Mouse (Mus musculus): ENCODE results near the gene Gprasp2. TPM values are rescaled to one million over a fixed set of nuclear protein-coding genes. Genes with fewer than 3 reads are reported as not detected.
"Not testable (repeated sequence)": the region's sequence is repeated elsewhere in the genome, so short reads cannot be mapped to it uniquely, and the experiment has no call there.

Gene Gprasp2
- polyA plus RNA-seq (2015; fragmentation: Nextera tagmentation; extraction: Ambion mirVana) = 21.8 and 22.6 TPM in 2 replicates

DNA sequence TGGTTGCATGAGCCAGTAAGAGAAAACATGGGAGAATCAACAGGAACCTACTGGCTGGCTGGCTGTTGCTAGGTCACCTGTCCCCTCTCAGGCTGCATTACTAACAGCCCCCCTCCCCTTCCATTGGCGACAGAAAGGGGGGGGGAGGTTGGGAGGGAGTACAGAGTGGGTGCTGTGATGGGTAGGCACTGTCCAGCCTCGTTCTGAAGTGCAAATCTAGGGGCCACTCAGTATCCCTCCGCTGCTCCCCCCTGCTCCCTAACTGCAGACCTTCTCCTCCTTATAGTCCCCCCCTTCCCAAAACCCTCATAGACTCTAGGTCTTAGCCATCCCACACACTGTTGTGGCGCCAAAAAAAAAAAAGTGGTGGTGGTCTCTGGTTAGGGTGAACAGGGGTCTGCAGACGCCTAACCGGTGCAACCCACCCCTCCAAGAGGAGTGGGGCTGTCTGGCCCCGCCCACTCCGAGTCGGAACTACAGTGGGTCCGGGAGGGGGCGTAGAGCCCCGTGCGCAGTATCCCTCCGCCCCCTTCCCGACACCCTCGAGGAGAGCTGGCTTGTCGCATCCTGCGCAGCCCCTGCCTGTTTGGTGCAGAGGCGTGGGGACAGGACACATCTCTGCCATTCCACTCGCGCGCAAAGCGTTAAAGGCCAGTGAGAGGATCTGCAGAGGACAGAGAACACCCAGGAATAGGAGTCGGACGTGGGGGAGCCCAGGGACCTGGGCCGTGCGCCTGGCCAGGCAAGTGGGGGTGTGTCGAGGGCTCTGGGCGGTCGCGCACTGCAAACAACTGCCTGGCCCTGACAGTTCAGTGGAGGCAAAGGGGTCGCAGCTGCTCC lies at the start of gene Gprasp2:
Gene Gprasp2 (plus strand): TSS at position 514 of the 840 bp plus-strand sequence.
- 0 out of 2 replicates have a peak, but pooled peaks have one; percentile 37 for ATAC-seq (ENCODE audit: extremely low read depth, insufficient number of reproducible peaks, low FRiP score, low TSS enrichment)

DNA sequence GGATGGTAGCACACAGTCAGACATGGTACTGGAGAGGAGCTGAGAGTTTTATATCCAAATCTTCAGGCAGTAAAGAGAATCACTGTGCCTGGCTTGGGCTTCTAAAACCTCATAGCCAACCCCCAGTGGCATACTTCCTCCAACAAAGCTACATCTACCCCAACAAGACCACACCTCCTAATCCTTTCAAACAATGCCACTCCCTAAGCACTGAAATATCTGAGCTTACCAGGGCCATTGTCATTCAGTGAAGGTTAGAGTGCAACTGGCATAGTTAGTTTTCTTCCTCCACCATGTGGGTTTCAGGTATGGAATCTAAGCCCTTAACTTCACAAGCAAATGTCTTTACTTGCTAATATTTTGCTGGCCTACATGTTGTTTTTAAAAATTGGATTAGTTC lies 47.3 kb upstream of the Gprasp2 start:
- no peak overlapping the region for H3K9ac ChIP-seq
- H3K4me2 ChIP-seq = no peak overlapping the region
- 0 out of 2 replicates have a peak, but pooled peaks cover 3% of the 10 kb centered on the region for H3K9me3 ChIP-seq
- no peaks in the 10 kb centered on the region for H3K27me3 ChIP-seq (replicated peaks)
- no peak overlapping the region for H3K27ac ChIP-seq (replicated peaks)
- H3K4me1 ChIP-seq = 0 out of 2 replicates have a peak, but pooled peaks cover 5% of the 10 kb centered on the region
- ATAC-seq (ENCODE audit: extremely low read depth, insufficient number of reproducible peaks, low FRiP score, low TSS enrichment) = no peak
- H3K36me3 ChIP-seq = no peaks in the 10 kb centered on the region
- H3K4me3 ChIP-seq = no peak overlapping the region

More for the DNA sequence above, at the start of gene Gprasp2:
- H3K27me3 ChIP-seq (replicated peaks); H3K9me3 ChIP-seq; H3K4me1 ChIP-seq; H3K27ac ChIP-seq (replicated peaks): not testable (repeated sequence)
- H3K36me3 ChIP-seq = peaks cover 12% of the 10 kb centered on the region
- H3K4me3 ChIP-seq = peak within 1 kb of the TSS; percentile 60
- H3K9ac ChIP-seq = peak within 1 kb of the TSS; percentile 81
- peak within 1 kb of the TSS; percentile 82 for H3K4me2 ChIP-seq
- 12% methylated on average over 28 of the region's 32 CpGs for WGBS

DNA sequence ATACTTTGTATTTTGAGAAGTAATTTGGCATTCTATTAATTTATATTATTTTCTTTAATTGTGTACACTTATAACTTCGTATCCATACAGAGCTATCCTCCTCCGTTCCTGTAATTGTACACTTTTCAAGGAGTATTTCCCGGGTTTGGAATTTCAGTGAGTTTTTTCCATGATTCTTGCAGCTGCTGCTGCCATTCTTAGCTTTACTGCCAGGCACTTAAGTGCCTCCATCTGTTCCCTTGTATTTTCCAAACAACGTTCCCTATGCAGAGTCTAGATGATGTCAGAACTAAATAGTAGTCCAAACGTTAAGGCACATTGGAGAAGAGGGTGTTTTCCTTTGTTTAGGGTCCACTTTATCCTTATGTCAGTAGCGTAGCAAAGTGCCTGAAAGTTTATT lies 46.5 kb upstream of the Gprasp2 start:
- ATAC-seq (ENCODE audit: extremely low read depth, insufficient number of reproducible peaks, low FRiP score, low TSS enrichment) = no peak
- no peak overlapping the region for H3K9ac ChIP-seq
- H3K27ac ChIP-seq (replicated peaks) = no peak overlapping the region
- H3K4me2 ChIP-seq = no peak overlapping the region
- H3K36me3 ChIP-seq = no peaks in the 10 kb centered on the region
- WGBS = 78% methylated on average over 6 of the region's 6 CpGs
- no peaks in the 10 kb centered on the region for H3K27me3 ChIP-seq (replicated peaks)
- H3K4me1 ChIP-seq = 0 out of 2 replicates have a peak, but pooled peaks cover 5% of the 10 kb centered on the region
- H3K9me3 ChIP-seq = 0 out of 2 replicates have a peak, but pooled peaks cover 3% of the 10 kb centered on the region
- H3K4me3 ChIP-seq = no peak overlapping the region

DNA sequence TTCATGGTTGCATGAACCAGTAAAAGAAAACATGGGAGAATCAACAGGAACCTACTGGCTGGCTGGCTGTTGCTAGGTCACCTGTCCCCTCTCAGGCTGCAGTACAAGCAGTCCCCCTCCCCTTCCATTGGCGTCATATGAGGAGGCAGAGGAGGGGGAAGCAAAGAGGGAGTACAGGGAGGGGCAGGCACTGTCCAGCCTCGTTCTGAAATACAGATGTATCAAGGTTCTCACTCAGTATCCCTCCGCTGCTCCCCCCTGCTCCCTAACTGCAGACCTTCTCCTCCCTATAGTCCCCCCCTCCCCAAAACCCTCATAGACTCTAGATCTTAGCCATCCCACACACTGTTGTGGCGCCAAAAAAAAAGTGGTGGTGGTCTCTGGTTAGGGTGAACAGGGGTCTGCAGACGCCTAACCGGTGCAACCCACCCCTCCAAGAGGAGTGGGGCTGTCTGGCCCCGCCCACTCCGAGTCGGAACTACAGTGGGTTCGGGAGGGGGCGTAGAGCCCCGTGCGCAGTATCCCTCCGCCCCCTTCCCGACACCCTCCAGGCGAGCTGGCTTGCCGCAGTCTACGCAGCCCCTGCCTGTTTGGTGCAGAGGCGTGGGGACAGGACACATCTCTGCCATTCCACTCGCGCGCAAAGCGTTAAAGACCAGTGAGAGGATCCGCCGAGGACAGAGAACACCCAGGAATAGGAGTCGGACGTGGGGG lies 43.1 kb upstream of the Gprasp2 start:
- not testable (repeated sequence) for H3K4me1 ChIP-seq; H3K27me3 ChIP-seq (replicated peaks); H3K9me3 ChIP-seq
- 12% methylated on average over 13 of the region's 27 CpGs for WGBS
- peak; percentile 78 for ATAC-seq (ENCODE audit: extremely low read depth, insufficient number of reproducible peaks, low FRiP score, low TSS enrichment)
- Histone ChIP-seq H3K27ac (replicated peaks) (0 out of 2 replicates have a peak overlapping the region, but pooled peaks have one; percentile 8), H3K4me3 (peak overlapping the region; percentile 68), H3K36me3 (peaks cover 21% of the 10 kb centered on the region), H3K4me2 (peak overlapping the region; percentile 71), H3K9ac (peak overlapping the region; percentile 85)

DNA sequence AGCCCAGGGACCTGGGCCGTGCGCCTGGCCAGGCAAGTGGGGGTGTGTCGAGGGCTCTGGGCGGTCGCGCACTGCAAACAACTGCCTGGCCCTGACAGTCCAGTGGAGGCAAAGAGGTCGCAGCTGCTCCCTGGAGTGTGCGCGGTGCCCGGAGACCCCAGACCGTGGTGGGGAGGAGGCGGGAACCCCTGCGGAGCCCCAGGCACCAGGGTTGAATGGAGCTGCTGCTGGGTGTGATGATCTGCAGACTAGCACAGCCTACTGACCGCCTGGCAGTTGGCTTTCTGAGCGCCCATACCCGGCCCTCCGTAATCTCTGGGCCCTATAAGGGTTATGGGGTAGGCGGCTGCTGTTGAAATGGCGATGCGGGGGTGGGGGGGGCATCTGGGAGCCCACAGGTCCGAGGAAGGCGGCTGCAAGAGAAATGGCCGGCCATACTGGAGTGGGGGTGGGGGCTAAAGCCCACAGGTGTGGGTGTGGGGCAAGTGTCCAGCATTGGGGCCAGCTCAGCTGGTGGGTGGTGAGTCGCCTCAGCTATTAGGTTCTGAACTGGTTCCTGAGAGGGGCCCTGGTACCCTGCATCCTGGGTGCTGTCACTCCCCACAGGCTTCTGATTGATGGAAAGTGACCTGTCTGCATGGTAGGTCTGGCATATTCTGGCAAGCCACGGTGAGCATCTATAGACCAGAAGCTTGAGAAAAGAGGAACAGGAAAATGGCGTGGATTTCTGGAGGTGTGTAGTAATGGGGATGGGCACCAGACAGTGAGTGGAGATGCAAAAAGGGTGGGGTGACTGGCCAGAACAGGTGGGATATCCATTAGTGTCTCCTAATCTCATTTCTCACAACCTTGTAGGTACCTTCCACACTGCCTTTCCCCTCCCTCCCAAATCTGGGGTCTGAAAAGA lies 42.3 kb upstream of the Gprasp2 start:
- ATAC-seq (ENCODE audit: extremely low read depth, insufficient number of reproducible peaks, low FRiP score, low TSS enrichment) = peak; percentile 40; the same call in 1 of the 2 replicates

DNA sequence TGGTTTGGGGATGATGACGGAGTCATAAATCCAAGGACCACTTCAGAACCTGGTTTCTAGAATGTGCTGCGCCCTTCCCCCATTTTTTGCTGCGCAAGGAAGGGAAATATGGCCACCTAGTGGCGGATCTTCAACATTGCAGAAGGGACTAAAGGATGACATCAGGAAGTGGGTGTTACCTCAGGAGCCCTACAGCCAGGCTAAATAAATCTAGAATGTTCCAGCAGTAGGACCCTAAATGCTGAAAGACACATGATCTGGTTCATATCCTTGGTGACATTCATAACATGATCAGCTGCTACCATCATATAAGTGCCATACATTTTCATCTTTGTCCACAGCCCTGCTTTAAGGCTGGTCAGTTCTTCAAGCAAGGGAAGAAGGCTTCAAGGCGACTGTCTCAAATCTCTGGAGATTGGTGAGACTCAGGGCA lies 41.6 kb upstream of the Gprasp2 start, which contains the start of gene Bhlhb9:
Gene Bhlhb9 (plus strand): TSS at position 383 of the 433 bp plus-strand sequence.
- not testable (repeated sequence) for H3K4me1 ChIP-seq; H3K9me3 ChIP-seq; ATAC-seq (ENCODE audit: extremely low read depth, insufficient number of reproducible peaks, low FRiP score, low TSS enrichment); H3K27me3 ChIP-seq (replicated peaks)
- peak within 1 kb of the TSS; percentile 68 for H3K4me3 ChIP-seq
- WGBS = 7% methylated on average over 3 of the region's 5 CpGs
- H3K9ac ChIP-seq = peak within 1 kb of the TSS; percentile 85
- peak within 1 kb of the TSS; percentile 71 for H3K4me2 ChIP-seq
- peaks cover 31% of the 10 kb centered on the region for H3K36me3 ChIP-seq
- H3K27ac ChIP-seq (replicated peaks) = peak within 1 kb of the TSS; percentile 39; the same call in 1 of the 2 replicates

More for the DNA sequence above, 42.3 kb upstream of the Gprasp2 start:
- peak overlapping the region; percentile 85 for H3K9ac ChIP-seq
- H3K27ac ChIP-seq (replicated peaks) = peak overlapping the region; percentile 39; the same call in 1 of the 2 replicates
- not testable (repeated sequence) for H3K4me1 ChIP-seq; H3K27me3 ChIP-seq (replicated peaks); H3K9me3 ChIP-seq
- 10% methylated on average over 23 of the region's 26 CpGs for WGBS
- peak overlapping the region; percentile 68 for H3K4me3 ChIP-seq
- H3K4me2 ChIP-seq = peak overlapping the region; percentile 71
- H3K36me3 ChIP-seq = peaks cover 29% of the 10 kb centered on the region

DNA sequence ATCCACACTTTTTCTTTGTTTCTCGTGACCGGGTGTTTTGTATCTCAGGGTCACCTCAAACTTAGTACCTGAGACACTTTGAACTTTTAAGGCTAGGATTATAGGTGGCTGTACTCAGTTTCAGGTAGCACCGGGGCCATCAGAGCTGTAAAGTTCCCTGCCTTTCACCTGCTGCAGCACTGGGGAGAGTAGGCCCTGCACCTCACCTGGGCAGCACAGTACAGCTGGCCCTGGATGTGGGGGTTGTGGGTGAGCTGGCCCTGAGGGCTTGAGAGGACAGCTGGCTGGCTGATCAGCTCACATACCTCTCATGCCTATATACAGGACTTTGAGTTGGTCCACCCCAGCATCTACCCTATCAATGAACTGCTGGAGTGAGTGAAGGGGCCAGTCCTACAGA lies 34.7 kb upstream of the Gprasp2 start:
- no peak overlapping the region for H3K4me3 ChIP-seq
- H3K4me1 ChIP-seq = no peaks in the 10 kb centered on the region

DNA sequence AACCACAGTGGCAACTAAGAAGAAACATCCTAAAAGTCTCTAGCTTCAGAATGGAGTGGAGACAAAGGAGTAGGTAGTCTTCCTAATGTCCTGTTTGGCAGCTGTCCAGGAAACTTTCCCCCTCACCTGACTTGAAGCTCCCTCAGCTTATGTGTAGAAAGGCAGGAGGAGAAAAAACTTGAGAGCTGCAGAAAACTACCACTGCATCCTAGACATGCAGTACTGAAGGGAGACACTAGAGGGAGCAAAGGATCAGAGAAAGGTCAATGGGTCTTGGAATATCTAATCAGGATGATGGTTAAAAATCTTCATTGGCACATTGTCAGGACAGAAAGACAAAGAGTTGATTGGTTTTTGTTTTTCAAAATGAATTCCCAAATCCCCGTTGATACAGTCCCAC lies 33.1 kb upstream of the Gprasp2 start:
- H3K27me3 ChIP-seq (replicated peaks) = no peaks in the 10 kb centered on the region
- peaks cover 19% of the 10 kb centered on the region for H3K36me3 ChIP-seq
- H3K4me1 ChIP-seq = no peaks in the 10 kb centered on the region
- no peak overlapping the region for H3K4me3 ChIP-seq
- 12% methylated on average over 1 of the region's 1 CpGs for WGBS
- no peaks in the 10 kb centered on the region for H3K9me3 ChIP-seq
- H3K27ac ChIP-seq (replicated peaks) = no peak overlapping the region
- no peak for ATAC-seq (ENCODE audit: extremely low read depth, insufficient number of reproducible peaks, low FRiP score, low TSS enrichment)
- no peak overlapping the region for H3K9ac ChIP-seq
- H3K4me2 ChIP-seq = no peak overlapping the region

More for the DNA sequence above, 34.7 kb upstream of the Gprasp2 start:
- H3K9ac ChIP-seq = no peak overlapping the region
- H3K27me3 ChIP-seq (replicated peaks) = no peaks in the 10 kb centered on the region
- peaks cover 35% of the 10 kb centered on the region for H3K36me3 ChIP-seq
- no peak overlapping the region for H3K4me2 ChIP-seq
- WGBS = 79% methylated on average over 3 of the region's 3 CpGs
- no peak for ATAC-seq (ENCODE audit: extremely low read depth, insufficient number of reproducible peaks, low FRiP score, low TSS enrichment)
- H3K9me3 ChIP-seq = no peaks in the 10 kb centered on the region
- no peak overlapping the region for H3K27ac ChIP-seq (replicated peaks)

DNA sequence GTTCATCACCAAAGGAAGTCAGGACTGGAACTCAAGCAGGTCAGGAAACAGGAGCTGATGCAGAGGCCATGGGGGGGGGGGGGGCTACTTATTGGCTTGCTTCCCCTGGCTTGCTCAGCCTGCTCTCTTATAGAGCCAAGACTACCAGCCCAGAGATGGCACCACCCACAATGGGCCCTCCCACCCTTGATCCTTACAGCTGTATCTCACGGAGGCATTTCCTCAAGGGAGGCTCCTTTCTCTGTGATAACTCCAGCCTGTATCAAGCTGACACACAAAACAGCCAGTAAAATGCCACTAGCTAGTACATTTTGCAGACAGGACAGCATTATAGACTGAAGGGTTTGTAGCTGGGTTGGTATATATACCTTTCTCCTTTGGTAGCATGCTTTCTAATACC lies 2.9 kb upstream of the Gprasp2 start:
- not testable (repeated sequence) for H3K4me2 ChIP-seq; H3K27ac ChIP-seq (replicated peaks); H3K9ac ChIP-seq; H3K27me3 ChIP-seq (replicated peaks); ATAC-seq (ENCODE audit: extremely low read depth, insufficient number of reproducible peaks, low FRiP score, low TSS enrichment); H3K9me3 ChIP-seq; H3K4me1 ChIP-seq; H3K4me3 ChIP-seq; H3K36me3 ChIP-seq
- WGBS = 5% methylated on average over 1 of the region's 1 CpGs

DNA sequence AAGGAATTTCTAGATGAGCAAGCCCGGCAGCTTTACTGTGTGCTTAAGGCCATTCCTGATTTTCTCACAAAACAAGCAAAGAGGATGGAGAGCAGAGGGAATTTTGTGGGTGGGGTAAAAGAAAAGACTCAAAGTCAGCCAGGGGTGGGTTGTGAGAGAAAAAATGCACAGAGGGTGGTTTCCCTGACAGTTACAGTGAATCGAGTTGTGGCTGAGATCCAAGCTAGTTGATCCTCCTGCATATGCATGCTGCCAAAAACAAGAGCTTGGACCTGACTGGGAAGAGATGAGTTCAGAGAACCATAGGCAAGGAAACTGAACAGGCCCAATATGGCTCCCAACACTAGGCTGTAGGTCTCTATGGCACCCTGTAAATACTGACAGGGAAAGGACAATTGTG lies 938 bp upstream of the Gprasp2 start:
- Histone ChIP-seq H3K27me3 (replicated peaks) (no peaks in the 10 kb centered on the region), H3K9ac (no peak overlapping the region), H3K9me3 (no peaks in the 10 kb centered on the region), H3K4me2 (0 out of 2 replicates have a peak overlapping the region, but pooled peaks have one; percentile 82), H3K36me3 (peaks cover 12% of the 10 kb centered on the region), H3K27ac (replicated peaks) (no peak overlapping the region), H3K4me1 (no peaks in the 10 kb centered on the region), H3K4me3 (no peak overlapping the region)
- no peak for ATAC-seq (ENCODE audit: extremely low read depth, insufficient number of reproducible peaks, low FRiP score, low TSS enrichment)
- 57% methylated on average over 2 of the region's 2 CpGs for WGBS
